Mouse (Mus musculus): Measurements from ENCODE around the gene Slc35a3.

Slc35a3 gene

DNA sequence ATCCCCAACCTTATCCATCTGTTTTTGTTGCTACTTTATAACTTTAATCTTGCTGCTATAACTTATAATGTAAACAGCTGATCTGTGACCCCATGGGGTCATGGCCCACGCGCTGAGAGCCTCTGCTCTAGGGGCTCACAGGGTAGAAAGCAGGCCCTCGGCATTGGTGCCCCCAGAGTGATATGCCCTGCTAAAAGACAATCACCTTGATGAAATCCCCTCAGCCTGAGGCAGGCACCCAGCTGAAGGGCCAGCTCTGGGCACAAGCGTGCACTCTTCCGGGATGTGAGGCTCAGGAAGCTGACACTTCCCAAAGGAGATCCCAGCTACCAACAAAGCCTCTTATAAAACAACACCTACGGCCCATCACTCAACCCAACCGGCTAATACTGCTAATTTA is 74.1 kb downstream of the Slc35a3 start:
- no peak for DNase-seq (ENCODE audit: low spot score)

DNA sequence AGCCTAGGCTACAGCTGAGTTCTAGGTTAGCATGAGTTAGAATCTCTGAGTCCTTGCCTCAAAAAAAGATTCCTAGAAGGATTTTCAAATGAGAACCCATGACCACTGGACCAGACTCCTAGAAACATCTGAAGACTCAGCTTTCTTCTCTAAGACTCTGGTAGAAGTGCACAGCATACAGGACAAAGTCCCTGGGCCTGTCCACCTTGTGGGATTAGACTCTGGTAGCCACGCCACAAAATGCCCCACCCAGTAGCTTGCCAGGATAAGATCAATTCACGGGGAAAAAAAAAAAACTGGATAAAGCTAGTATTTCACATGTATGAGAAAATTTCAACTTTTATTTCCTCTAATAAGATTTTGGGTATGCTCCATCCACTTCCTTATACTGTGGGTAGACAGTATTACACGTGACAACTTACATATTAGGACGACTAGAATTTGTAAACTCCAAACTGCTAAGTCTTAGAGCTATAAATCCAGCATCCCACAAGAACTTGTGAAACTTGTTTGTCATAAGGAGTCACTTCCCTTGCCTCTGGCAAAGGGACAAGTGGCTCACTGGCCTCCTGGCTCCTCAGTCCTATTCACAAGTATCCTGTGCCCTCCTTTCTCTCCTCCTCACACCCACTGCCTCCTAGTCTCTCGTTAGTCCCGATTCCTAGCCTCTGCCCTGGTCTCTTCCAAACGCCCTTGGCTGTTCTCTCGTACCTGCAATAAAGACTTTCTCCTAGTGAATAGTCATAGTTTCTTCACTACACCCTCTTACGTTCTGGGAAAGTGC is 74.7 kb downstream of the Slc35a3 start:
- no peak for DNase-seq (ENCODE audit: low spot score)

DNA sequence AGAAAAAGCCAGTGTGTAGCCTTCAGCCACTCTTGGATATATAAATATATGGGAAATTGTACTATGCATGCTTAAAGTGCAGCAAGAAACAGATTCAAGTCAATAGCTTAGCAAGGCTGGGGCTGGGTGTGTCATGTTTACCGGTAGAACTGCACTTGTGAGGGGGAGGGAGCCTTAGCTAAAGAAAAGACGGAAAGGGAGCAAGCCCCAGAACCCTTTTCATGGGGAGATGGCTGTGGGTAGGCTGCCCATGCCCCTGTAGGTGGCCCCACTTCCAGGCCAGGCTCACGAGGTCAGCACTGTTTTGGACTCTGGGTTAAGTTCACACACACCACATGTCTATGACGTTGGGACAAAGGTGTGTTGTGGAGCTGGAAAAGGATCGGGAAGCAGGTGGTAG is 76.8 kb downstream of the Slc35a3 start:
- no peak for DNase-seq (ENCODE audit: low spot score)

DNA sequence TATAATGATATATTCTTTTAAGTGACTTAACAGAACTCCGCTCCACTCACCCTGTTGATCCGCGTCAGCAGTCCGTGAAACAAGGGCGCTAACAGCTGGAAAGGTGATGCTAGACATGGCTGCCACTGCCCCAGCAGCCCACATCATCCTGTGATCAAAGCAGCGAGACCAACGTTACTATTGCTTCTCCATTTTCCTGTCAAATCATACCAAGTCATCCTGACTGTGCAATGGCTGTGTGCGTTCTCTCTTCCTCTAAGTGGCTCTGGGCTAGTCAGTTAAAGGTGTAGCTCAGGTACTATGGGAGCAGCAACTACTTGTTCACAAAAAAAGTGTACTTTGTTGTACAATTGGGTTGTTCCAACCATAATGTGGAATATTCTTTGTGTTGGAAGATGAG is 77.8 kb downstream of the Slc35a3 start:
- no peak for DNase-seq (ENCODE audit: low spot score)

DNA sequence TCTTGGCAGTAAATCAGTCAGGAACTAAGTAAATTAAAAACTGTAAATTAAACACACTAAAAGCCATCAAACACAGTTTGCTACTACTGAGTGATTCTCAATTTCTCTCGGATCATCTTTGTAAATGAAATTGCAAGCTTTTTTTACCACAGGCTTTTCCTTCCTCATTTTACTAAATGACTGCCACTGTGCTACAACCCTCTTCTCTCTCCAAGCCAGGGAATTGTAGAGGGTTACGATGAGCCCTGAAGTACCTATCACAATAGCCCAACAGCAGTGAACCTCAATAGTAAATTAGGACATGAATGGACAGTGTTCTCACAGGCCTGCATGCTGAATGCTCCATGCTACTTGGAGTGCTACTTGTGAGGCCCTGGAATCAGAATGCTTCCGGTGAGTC is 78.5 kb downstream of the Slc35a3 start:
- no peak for DNase-seq (ENCODE audit: low spot score)

DNA sequence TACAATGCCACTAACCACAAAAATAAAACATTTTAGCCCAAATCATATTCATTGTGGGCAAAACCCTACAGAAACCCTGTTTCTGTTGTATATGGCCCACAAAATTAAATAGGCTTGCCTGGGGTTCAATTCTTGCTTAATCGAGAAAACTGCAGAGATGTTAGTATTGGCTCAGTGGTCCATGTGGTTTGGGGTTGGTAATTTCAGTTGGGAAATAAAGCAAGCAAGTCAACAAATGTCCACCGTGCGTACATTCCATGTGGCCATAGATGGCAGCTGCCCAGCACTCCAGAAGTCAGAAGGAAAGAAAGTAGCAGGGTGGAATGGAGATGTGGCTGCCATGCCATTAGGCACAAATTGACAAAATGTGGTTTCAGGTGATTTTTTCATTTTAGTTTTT is 79.7 kb downstream of the Slc35a3 start:
- DNase-seq (ENCODE audit: low spot score): no peak

DNA sequence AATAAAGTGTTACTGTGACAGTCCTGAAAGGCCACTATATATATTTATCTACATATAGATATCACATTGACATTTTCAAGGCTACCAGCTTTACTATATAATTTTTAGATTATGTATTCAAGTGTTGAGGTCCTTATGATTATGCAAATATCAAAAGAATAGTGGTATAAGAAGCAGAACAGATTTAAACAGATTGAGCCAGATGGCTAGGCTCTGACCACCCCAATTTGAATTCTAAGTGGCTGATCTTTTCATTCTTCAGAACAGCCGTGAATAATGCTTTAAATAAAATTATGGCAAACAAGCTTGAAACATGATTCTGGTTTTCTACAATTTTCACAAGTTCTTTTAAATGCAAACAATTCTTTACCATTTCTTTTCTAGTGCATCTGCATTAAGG is 81.2 kb downstream of the Slc35a3 start:
- DNase-seq (ENCODE audit: low spot score): no peak

DNA sequence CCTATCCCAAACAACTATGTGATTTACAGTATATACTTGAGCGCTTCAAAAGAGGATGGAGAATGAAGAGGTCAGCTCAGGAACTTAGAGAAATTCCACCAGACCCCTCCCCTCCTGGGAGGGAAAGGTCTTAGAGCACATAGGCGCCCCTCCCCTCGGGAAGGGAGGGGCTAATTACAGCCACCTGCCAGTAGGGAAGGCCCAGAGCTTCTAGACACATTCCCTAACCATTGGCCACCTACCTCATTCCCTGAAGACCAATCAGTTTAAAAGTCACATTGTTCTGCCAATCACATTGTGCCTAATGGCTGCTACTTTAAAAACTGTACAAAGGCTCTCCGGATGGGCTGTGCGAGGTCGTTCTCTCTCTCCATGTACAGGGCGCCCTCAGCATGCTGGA is 90.0 kb downstream of the Slc35a3 start:
- DNase-seq (ENCODE audit: low spot score): no peak

DNA sequence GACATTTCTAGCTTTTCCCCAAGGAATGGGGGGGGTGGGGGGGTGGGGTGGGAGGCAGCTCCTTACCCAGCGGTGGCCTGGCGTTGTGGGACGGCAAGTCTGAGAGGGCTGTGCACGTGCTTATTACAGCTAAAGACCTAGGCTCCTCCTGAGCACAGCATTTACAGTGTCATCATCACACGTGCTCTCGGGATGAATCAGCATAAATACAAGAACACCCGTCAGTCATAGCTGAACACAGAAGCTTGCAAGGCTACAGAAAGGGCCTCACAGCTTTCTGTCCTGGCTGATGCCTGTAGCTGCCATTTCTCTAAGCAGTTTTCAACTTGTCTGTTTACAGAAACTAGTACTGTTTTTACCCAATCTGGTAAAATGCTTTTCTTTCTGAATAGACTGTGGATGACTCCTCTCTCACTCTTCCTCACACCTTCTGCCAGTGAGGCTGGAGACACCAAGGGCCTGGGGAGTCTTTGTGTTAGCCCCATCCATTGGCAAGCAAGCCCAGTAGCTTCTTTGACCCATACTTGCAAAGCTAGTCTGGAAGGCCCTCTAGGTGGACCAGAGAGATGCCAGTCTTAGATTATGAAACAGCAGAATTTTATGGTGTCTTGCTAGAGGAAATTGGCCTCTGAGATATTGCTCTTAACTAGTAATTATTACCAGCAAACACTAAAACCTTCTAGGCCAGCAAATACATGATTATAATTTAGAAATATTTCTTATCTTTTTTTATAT is 91.8 kb downstream of the Slc35a3 start:
- DNase-seq (ENCODE audit: low spot score): no peak

Data from ovary, postnatal 10 days (tissue).